Mouse (Mus musculus) limb, embryonic 14.5 days (tissue): ENCODE data around the gene Rab31. TPM values are rescaled to one million over a fixed set of nuclear protein-coding genes. Genes with fewer than 3 reads are reported as not detected.

Source experiments
- ATAC-seq: fragments of 200-750 bp; cut with Nextera tagmentation; 2 replicates; pipeline ENCODE4 v1.8.0; 2017; ENCODE audit warnings: low read depth, moderate number of reproducible peaks, moderate TSS enrichment; ENCODE audit not compliant: low FRiP score
- DNase-seq: peaks from one replicate; pipeline ENCODE4 v3.0.0-alpha.2; 2015; ENCODE audit warnings: low spot score
- H3K27ac ChIP-seq: fragments of 300-500 bp; sonication (generic); replicated peaks from 2 replicates; pipeline ENCODE4 v1.5.1; 2014; ENCODE audit warnings: low read depth, mild to moderate bottlenecking, low read length, moderate library complexity, mixed read lengths
- H3K27me3 ChIP-seq: fragments of 300-500 bp; sonication (generic); 2 replicates; pipeline ENCODE4 v1.6.1; 2014; ENCODE audit warnings: low read length, mixed read lengths; ENCODE audit not compliant: control insufficient read depth, insufficient read depth
- H3K36me3 ChIP-seq: fragments of 300-500 bp; sonication (generic); 2 replicates; pipeline ENCODE4 v1.6.1; 2014; ENCODE audit warnings: mild to moderate bottlenecking, low read length, moderate library complexity, mixed read lengths; ENCODE audit not compliant: control insufficient read depth, insufficient read depth
- H3K4me1 ChIP-seq: fragments of 300-500 bp; sonication (generic); 2 replicates; pipeline ENCODE4 v1.6.1; 2014; ENCODE audit warnings: antibody characterized with exemption, low read length, mixed read lengths; ENCODE audit not compliant: control insufficient read depth, insufficient read depth
- H3K4me2 ChIP-seq: fragments of 300-500 bp; sonication (generic); replicated peaks from 2 replicates; pipeline ENCODE4 v1.6.1; 2014; ENCODE audit warnings: low read depth, mild to moderate bottlenecking, low read length, moderate library complexity; ENCODE audit not compliant: severe bottlenecking
- H3K4me3 ChIP-seq: fragments of 300-500 bp; sonication (generic); replicated peaks from 2 replicates; pipeline ENCODE4 v1.5.1; 2014; ENCODE audit warnings: low read length
- H3K9ac ChIP-seq: fragments of 300-500 bp; sonication (generic); 2 replicates; pipeline ENCODE4 v1.6.1; 2014; ENCODE audit warnings: mild to moderate bottlenecking, low read depth, low read length, moderate library complexity; ENCODE audit not compliant: severe bottlenecking
- H3K9me3 ChIP-seq: fragments of 300-500 bp; sonication (generic); 2 replicates; pipeline ENCODE4 v1.6.1; 2016; ENCODE audit warnings: low read length; ENCODE audit not compliant: control insufficient read depth
- POLR2A ChIP-seq: fragments of 200-500 bp; IDR thresholded peaks from 2 replicates; pipeline ENCODE4 v1.8.0; 2012; ENCODE audit warnings: inconsistent platforms, mild to moderate bottlenecking, moderate library complexity, borderline replicate concordance; ENCODE audit not compliant: insufficient read depth, insufficient read length; ENCODE audit errors: extremely low read depth
- WGBS: fragments of 180-500 bp; shearing (Covaris S2); extraction: QIAGEN DNeasy Blood & Tissue Kit; methylation state at CpG from one replicate; pipeline ENCODE4 v1.1.7; 2014; 5-methylcytosine and 5-hydroxymethylcytosine counted together
- polyA plus RNA-seq, 2 experiments: library from polyadenylated mRNA; depleted of rRNA in 1 of 2; stranded (reverse) in 1 of 2; unstranded in 1 of 2; fragments of >200 nt; fragmentation: Nextera tagmentation in 1 of 2; extraction: Ambion mirVana in 1 of 2; gene quantifications; 2 replicates each; pipeline versions ENCODE4 v1.2.1 to v1.2.3; 2012 to 2014

The Rab31 gene
- polyA plus RNA-seq, 2 experiments: 36.3 to 67.8 TPM

DNA sequence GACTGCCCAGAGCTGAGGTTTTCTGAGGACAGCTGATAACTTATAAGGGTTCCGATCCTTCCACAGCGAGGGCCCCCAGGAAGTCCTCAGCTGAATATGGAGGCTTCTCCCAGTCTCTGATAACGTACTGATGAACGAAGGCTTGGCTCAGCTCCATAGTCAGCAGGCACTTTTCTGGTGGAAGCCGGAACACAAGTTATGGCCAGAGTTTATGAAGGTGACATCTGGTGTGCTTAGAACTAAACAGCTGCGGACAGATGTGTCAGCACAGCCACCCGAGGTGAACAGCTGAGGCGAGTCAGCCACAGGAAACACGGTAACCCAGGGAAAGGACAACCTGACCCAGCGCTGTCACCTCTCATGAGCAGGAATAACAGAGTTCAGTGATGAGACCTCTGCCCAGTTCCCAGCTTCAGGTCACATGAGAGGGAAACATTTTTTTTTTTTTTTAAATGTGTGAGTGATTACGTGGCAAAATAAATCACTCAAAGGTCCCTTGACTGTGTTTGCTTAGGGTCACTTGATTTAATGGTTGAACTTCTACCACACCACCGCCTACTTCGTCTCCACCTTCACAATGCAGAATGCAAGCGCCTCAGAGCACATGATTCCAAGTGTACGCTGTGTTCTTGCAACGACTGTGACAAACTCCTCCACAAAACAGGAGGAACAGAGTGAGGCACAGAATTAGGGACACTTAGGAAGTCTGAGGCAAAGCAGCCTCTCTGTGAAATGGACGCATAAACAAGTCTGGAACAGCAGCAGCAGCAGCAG lies 106.0 kb downstream of the Rab31 start:
- no peak for TF ChIP-seq POLR2A
- Histone ChIP-seq H3K27ac (no peak overlapping the region), H3K4me3 (no peak overlapping the region), H3K4me1 (no peaks in the 10 kb centered on the region), H3K4me2 (no peak overlapping the region), H3K36me3 (no peaks in the 10 kb centered on the region; the same call in 1 of the 2 replicates), H3K27me3 (no peaks in the 10 kb centered on the region), H3K9ac (no peak overlapping the region), H3K9me3 (no peaks in the 10 kb centered on the region)
- 0 out of 2 replicates have a peak, but pooled peaks have one; percentile 19 for ATAC-seq
- 65% methylated on average over 17 of the region's 17 CpGs for WGBS
- peak; percentile 30 for DNase-seq

DNA sequence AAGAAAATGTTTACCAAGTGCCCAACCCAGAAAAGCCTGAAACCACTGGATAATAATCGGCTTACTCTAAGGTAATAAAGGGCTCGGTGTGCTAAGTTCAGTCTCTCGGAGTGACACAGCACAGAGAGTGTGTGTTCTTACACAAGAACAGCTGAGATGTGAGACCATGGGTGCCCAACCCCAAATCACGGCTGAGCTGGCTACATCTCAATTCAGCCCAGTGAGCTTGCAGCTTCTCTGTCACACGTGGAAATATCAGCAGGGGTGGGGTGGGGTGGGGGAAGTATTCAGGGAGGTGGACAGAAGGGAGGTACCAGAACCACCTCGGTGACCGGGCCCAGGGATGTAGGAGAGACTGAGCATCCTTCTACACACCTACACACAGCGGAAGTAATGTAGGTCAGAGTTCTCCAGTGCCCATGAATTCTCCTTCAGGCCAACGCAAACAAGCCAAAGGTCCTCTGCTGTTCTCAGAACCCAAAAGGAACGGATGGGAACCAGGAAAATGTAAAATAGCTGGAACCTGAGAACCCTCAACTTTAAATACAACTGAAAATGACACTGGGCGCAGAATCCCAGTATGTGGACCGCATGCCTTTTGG lies 106.7 kb downstream of the Rab31 start:
- no peak overlapping the region for H3K9ac ChIP-seq
- H3K27me3 ChIP-seq: no peaks in the 10 kb centered on the region
- DNase-seq: no peak

DNA sequence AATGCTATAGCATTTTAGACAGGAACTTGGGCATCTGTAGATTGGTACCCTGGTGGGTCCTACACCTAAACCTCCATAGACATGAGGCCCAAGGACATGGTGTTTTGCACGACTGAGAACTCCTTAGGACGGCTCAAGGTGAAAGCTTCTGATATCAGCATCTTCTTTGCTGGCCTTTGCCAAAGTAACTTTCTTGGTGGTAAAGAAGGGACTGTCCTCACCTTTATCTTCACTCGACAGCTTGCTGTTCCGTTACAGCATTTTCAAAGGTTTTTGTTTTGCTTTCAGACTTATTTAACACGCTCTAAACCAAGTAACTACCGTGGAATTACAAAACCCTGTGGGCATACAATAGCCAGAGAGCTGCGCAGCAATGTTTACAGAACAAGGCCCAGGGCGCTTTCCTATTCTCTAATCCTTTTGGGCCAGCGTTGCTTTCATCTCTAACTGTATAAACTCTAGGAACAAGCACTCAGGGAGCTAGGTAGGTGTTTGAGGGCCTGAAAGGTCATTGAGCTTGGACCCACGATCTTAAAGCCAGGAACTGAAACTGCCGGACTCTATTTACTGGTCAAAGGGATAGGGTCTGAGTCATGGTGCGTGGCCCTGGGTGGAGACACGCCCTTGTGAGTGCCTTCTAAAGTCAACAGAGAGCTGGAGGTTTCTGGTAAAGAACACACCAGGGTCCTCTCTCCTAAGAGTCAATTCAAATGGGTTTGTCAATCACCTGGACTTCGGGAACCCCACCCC lies 109.0 kb downstream of the Rab31 start:
- Histone ChIP-seq H3K9ac (no peak overlapping the region), H3K27me3 (no peaks in the 10 kb centered on the region), H3K4me3 (no peak overlapping the region), H3K4me2 (no peak overlapping the region), H3K36me3 (no peaks in the 10 kb centered on the region; the same call in 1 of the 2 replicates), H3K9me3 (no peaks in the 10 kb centered on the region), H3K27ac (no peak overlapping the region), H3K4me1 (no peaks in the 10 kb centered on the region)
- 89% methylated on average over 14 of the region's 14 CpGs for WGBS
- no peak for TF ChIP-seq POLR2A
- ATAC-seq (no peak), DNase-seq (no peak)

More for the DNA sequence above, 106.7 kb downstream of the Rab31 start:
- Histone ChIP-seq H3K27ac (no peak overlapping the region), H3K36me3 (no peaks in the 10 kb centered on the region; the same call in 1 of the 2 replicates), H3K9me3 (no peaks in the 10 kb centered on the region), H3K4me2 (no peak overlapping the region), H3K4me3 (no peak overlapping the region), H3K4me1 (no peaks in the 10 kb centered on the region)
- no peak for ATAC-seq
- TF ChIP-seq POLR2A: no peak
- 85% methylated on average over 12 of the region's 12 CpGs for WGBS

DNA sequence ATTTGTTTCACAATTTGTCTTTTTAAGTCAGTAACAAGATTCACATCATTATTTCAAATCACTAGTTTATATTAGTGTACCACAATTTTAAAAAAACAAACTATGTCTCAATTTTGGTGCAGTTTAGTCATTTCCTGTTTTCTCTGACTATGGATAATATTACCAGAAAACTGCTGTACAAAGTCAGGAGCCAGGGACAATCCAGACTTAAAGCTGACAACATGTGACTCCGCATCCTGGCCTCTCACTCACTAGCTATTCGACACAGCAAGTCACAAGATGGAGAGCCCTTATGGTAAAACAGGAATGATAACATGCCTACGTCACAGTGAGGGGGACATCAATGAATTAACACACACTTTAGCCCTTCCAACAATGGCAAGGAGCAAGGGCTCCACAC lies 109.9 kb downstream of the Rab31 start:
- Histone ChIP-seq H3K4me3 (no peak overlapping the region), H3K4me2 (no peak overlapping the region), H3K9me3 (no peaks in the 10 kb centered on the region), H3K36me3 (no peaks in the 10 kb centered on the region; the same call in 1 of the 2 replicates), H3K9ac (no peak overlapping the region), H3K4me1 (no peaks in the 10 kb centered on the region), H3K27me3 (no peaks in the 10 kb centered on the region), H3K27ac (no peak overlapping the region)
- DNase-seq: no peak
- WGBS: 82% methylated on average over 3 of the region's 3 CpGs
- no peak for TF ChIP-seq POLR2A
- ATAC-seq: no peak

DNA sequence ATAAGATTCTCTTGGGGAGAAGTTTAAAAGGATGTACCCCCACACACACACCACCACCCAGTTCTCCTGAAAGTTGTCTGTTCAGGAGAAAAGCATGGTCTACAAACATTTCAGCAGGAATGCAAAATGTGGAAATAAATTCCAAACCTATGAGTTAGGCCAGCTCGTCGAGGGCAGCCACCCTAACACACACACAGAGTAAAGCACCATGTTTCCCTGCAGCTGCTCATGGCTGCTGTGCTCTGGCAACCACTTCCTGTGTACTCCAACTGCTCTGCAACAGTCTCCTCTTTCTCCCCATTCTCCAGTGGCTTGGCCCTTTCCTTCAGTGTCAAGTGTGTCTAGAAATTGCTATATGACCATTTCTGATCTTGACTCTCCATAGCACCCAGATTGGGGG lies 114.1 kb downstream of the Rab31 start:
- no peak overlapping the region for H3K4me2 ChIP-seq
- H3K27me3 ChIP-seq: no peaks in the 10 kb centered on the region
- 69% methylated on average over 2 of the region's 2 CpGs for WGBS
- ATAC-seq (no peak), DNase-seq (no peak)
- no peak overlapping the region for H3K9ac ChIP-seq
- H3K36me3 ChIP-seq: no peaks in the 10 kb centered on the region
- TF ChIP-seq POLR2A: no peak
- no peak overlapping the region for H3K27ac ChIP-seq
- H3K4me1 ChIP-seq: no peaks in the 10 kb centered on the region
- H3K4me3 ChIP-seq: no peak overlapping the region
- H3K9me3 ChIP-seq: no peaks in the 10 kb centered on the region
